Mouse (Mus musculus): ENCODE measurements around the gene Igsf11.

GRCm38 (mm10) chr16:38976151-38976550, 83.7 kb downstream of the Igsf11 start:
- TF ChIP-seq UBTF (IDR thresholded peaks at IDR 0.05; ENCODE audit: low read depth, low read length) (no peak), POLR2A (IDR thresholded peaks at IDR 0.05; ENCODE audit: low read depth, low read length) (no peak), ZC3H11A (IDR thresholded peaks at IDR 0.05; ENCODE audit: low read depth, low read length) (no peak), MYC (IDR thresholded peaks at IDR 0.05; ENCODE audit: low read depth, low read length) (no peak), CTCF (conservative IDR thresholded peaks at IDR 0.05 in 1 of 2, IDR thresholded peaks at IDR 0.05 in 1 of 2; ENCODE audit: low read depth in 2 of 2, low read length in 2 of 2) (no peak), NELFE (IDR thresholded peaks at IDR 0.05; ENCODE audit: low read depth, low read length) (no peak), CHD2 (IDR thresholded peaks at IDR 0.05; ENCODE audit: low read length) (no peak), RAD21 (IDR thresholded peaks at IDR 0.05; ENCODE audit: low read depth, low read length) (no peak), MAFK (IDR thresholded peaks at IDR 0.05; ENCODE audit: insufficient replicate concordance, low read length) (no peak), GABPA (IDR thresholded peaks at IDR 0.05; ENCODE audit: insufficient replicate concordance, low read depth, low read length) (no peak)

All from CH12.LX (cell line).